Mouse (Mus musculus): Measurements from ENCODE around the gene Cnot1. TPM values are rescaled to one million over a fixed set of nuclear protein-coding genes. Genes with fewer than 3 reads are reported as not detected.

Gene Cnot1
- total and polyA plus RNA-seq, 3 experiments = 119 to 3,440 (median 259) TPM

DNA sequence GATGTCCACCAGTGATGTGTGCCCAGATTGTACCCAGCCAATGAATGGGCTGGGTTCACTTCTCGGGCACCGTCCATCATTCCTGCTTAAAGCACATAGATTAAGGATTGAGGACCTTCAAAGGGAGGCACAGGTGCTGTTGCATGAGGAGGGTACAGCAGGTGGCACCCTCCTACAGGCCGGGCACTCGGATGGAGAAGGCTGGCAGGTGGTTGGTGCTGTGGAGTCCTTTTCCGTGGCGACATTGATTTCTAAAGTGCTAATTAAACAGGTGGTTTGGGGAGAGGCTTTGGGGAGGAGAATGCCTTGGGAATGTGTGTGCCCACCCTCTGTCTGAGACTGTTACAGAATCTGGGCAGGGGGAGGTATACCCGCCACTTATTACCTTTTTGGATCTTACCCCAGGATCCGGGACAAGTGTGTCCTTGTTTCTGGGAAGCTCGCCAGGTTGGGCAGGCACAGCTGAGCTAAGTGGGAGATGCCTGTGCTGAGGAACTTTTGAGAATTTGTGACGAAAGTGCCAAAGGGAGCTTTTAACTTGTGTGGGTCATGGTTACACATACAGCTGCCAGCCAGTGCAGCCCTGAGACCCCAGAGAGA is 119.1 kb downstream of the Cnot1 start:
- no peaks in the 10 kb centered on the region for H3K9me3 ChIP-seq (replicated peaks; ENCODE audit: insufficient read depth, low read length)
- H3K27ac ChIP-seq (ENCODE audit: control insufficient read depth, low read depth, low read length) = no peak overlapping the region
- no peak overlapping the region for H3K9ac ChIP-seq (ENCODE audit: control insufficient read depth, low read depth, low read length, poor library complexity, severe bottlenecking)
- no peaks in the 10 kb centered on the region for H3K4me1 ChIP-seq (ENCODE audit: control insufficient read depth in 1 of 2, insufficient read depth in 2 of 2, low read length in 2 of 2)
- H3K36me3 ChIP-seq (ENCODE audit: control insufficient read depth in 1 of 2, insufficient read depth in 2 of 2, low read length in 2 of 2) = no peaks in the 10 kb centered on the region
- no peak for DNase-seq (ENCODE audit: low read depth, low spot score)
- H3K27me3 ChIP-seq (ENCODE audit: control insufficient read depth in 1 of 2, insufficient read depth in 2 of 2, low read length in 2 of 2) = peaks cover 9 to 19% of the 10 kb centered on the region in 2 experiments
- TF ChIP-seq HCFC1 (IDR thresholded peaks at IDR 0.05; ENCODE audit: low read depth, low read length) = no peak
- TF ChIP-seq TAL1 (IDR thresholded peaks at IDR 0.05; ENCODE audit: low read length) = no peak
- TF ChIP-seq GATA1 (IDR thresholded peaks at IDR 0.05; ENCODE audit: low read depth, low read length) = no peak
- TF ChIP-seq JUND (IDR thresholded peaks at IDR 0.05; ENCODE audit: low read depth, low read length) = no peak
- TF ChIP-seq CHD1 (IDR thresholded peaks at IDR 0.05; ENCODE audit: low read depth, low read length) = no peak
- no peak for TF ChIP-seq ZNF384 (IDR thresholded peaks at IDR 0.05; ENCODE audit: low read depth, low read length)
- no peak for TF ChIP-seq BHLHE40 (IDR thresholded peaks at IDR 0.05; ENCODE audit: borderline replicate concordance, low read depth, low read length)
- no peak for TF ChIP-seq TCF12 (IDR thresholded peaks at IDR 0.05; ENCODE audit: low read depth, low read length)
- TF ChIP-seq EP300 (IDR thresholded peaks at IDR 0.05; ENCODE audit: low read depth in 1 of 2, low read length in 2 of 2) = no peak
- TF ChIP-seq SIN3A (IDR thresholded peaks at IDR 0.05; ENCODE audit: low read length) = no peak
- TF ChIP-seq E2F4 (IDR thresholded peaks at IDR 0.05; ENCODE audit: borderline replicate concordance, low read depth, low read length) = no peak
- no peak for TF ChIP-seq MXI1 (IDR thresholded peaks at IDR 0.05; ENCODE audit: low read depth, low read length)
- TF ChIP-seq MAFK (IDR thresholded peaks at IDR 0.05; ENCODE audit: borderline replicate concordance, low read depth, low read length) = no peak
- no peak for TF ChIP-seq RCOR1 (IDR thresholded peaks at IDR 0.05; ENCODE audit: low read depth, low read length)
- TF ChIP-seq KAT2A (conservative IDR thresholded peaks at IDR 0.05; ENCODE audit: low read depth, low read length) = no peak
- TF ChIP-seq ZC3H11A (IDR thresholded peaks at IDR 0.05; ENCODE audit: low read depth, low read length) = no peak
- TF ChIP-seq ZKSCAN1 (IDR thresholded peaks at IDR 0.05; ENCODE audit: low read depth, low read length) = no peak
- TF ChIP-seq POLR2AphosphoS5 (IDR thresholded peaks at IDR 0.05; ENCODE audit: borderline replicate concordance, low read depth, low read length) = no peak
- TF ChIP-seq NRF1 (IDR thresholded peaks at IDR 0.05; ENCODE audit: insufficient read depth, low read depth, low read length, poor library complexity, severe bottlenecking) = no peak
- no peaks in the 10 kb centered on the region for H3K79me2 ChIP-seq (ENCODE audit: control insufficient read depth, insufficient read depth, low read length, poor library complexity)
- H3K4me3 ChIP-seq (ENCODE audit: control insufficient read depth in 1 of 2, insufficient read depth in 1 of 2, low read depth in 2 of 2, low read length in 2 of 2) = no peak overlapping the region

DNA sequence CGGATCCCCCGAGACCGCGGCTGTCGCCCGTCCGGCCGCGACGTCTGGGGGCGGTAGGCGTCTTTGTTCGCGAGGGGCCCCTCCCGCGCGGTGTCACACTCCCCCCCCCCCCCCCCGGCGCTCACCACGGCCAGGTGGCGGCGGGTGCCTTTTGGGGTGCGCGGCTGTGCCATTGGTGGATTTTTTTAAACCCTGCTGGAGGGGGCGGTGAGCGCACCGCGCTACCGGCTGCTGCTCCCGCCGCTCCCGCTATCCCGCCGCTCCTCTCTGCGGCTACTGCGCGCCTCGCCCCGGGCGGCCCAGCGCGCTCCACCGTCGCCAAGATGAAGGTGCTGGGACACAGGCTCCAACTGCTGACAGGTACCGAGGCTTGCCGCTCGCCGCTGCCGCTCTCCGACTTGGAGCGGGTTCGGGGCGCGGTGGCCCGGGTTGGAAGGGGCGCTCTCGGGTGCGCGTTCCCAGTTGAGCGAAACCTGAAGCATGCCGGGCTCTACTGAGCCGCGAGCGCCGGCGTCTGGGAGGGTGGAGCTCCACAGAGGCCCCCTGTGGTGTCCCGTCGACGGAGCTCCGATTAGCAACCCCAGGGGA is 129.1 kb downstream of the Cnot1 start:
- TF ChIP-seq MAZ (IDR thresholded peaks at IDR 0.05; ENCODE audit: low read depth, low read length) (no peak), JUND (IDR thresholded peaks at IDR 0.05; ENCODE audit: low read depth, low read length) (no peak), POLR2A (IDR thresholded peaks at IDR 0.05; ENCODE audit: control insufficient read depth in 1 of 2, insufficient read depth in 1 of 2, low read depth in 1 of 2, low read length in 2 of 2, poor library complexity in 1 of 2) (no peak), MYC (IDR thresholded peaks at IDR 0.05; ENCODE audit: low read depth, low read length) (no peak), ZKSCAN1 (IDR thresholded peaks at IDR 0.05; ENCODE audit: low read depth, low read length) (no peak), TAL1 (IDR thresholded peaks at IDR 0.05; ENCODE audit: low read length) (no peak), ZC3H11A (IDR thresholded peaks at IDR 0.05; ENCODE audit: low read depth, low read length) (no peak), NRF1 (IDR thresholded peaks at IDR 0.05; ENCODE audit: insufficient read depth, low read depth, low read length, poor library complexity, severe bottlenecking) (no peak), SMC3 (IDR thresholded peaks at IDR 0.05; ENCODE audit: low read depth, low read length) (no peak), RAD21 (IDR thresholded peaks at IDR 0.05; ENCODE audit: low read depth, low read length) (no peak), HCFC1 (IDR thresholded peaks at IDR 0.05; ENCODE audit: low read depth, low read length) (no peak), KAT2A (conservative IDR thresholded peaks at IDR 0.05; ENCODE audit: low read depth, low read length) (no peak), EP300 (IDR thresholded peaks at IDR 0.05; ENCODE audit: low read depth in 1 of 2, low read length in 2 of 2) (no peak), POLR2AphosphoS2 (IDR thresholded peaks at IDR 0.05; ENCODE audit: low read length) (no peak)
- DNase-seq (ENCODE audit: low read depth, low spot score) = peak; percentile 8
- H3K36me3 ChIP-seq (ENCODE audit: control insufficient read depth in 1 of 2, insufficient read depth in 2 of 2, low read length in 2 of 2) = no peaks in the 10 kb centered on the region
- no peaks in the 10 kb centered on the region for H3K9me3 ChIP-seq (replicated peaks; ENCODE audit: insufficient read depth, low read length)
- H3K9ac ChIP-seq (ENCODE audit: control insufficient read depth, low read depth, low read length, poor library complexity, severe bottlenecking) = no peak overlapping the region
- H3K4me3 ChIP-seq (ENCODE audit: control insufficient read depth in 1 of 2, insufficient read depth in 1 of 2, low read depth in 2 of 2, low read length in 2 of 2) = peak overlapping the region; percentile 7 to 11; a peak in 1 of 4 replicates
- peaks cover 6 to 32% of the 10 kb centered on the region in 2 experiments; a peak in 3 of 4 replicates for H3K27me3 ChIP-seq (ENCODE audit: control insufficient read depth in 1 of 2, insufficient read depth in 2 of 2, low read length in 2 of 2)
- peaks cover 0 to 7% of the 10 kb centered on the region in 2 experiments; a peak in 1 of 4 replicates for H3K4me1 ChIP-seq (ENCODE audit: control insufficient read depth in 1 of 2, insufficient read depth in 2 of 2, low read length in 2 of 2)
- no peaks in the 10 kb centered on the region for H3K79me2 ChIP-seq (ENCODE audit: control insufficient read depth, insufficient read depth, low read length, poor library complexity)
- no peak overlapping the region for H3K27ac ChIP-seq (ENCODE audit: control insufficient read depth, low read depth, low read length)
